Mouse (Mus musculus) cortical plate, adult 2 months (tissue): Measurements from ENCODE around the gene 4933425L06Rik.

Source experiments
- CTCF ChIP-seq: fragments of 200-500 bp; IDR thresholded peaks from 2 replicates; pipeline ENCODE4 v1.5.1; 2011; ENCODE audit warnings: mild to moderate bottlenecking, control low read depth, low read length; ENCODE audit not compliant: insufficient read depth; ENCODE audit errors: extremely low read depth
- POLR2A ChIP-seq: fragments of 200-500 bp; IDR thresholded peaks from 2 replicates; pipeline ENCODE4 v1.6.1; 2011; ENCODE audit warnings: mild to moderate bottlenecking, low read length, control low read depth; ENCODE audit not compliant: insufficient read depth; ENCODE audit errors: extremely low read depth

DNA sequence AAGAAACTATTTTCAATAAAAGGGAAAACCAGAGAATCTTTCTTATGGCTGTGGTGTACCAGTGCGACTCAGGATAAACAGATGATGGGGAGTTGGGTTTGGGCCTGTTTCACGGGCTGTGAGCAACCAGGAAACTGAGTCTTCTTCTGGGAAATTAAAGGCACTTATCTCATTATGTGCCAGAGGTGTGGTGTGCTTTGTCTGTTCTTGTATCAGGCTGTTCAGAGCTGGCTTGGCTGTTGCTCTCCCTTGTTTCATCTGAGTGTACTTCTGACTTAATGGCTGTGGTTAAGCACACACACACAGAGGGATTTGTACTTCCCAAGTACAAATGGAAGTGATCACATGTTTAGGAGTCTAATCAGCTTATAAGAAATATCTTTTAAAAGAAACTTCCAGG is 22.5 kb downstream of the 4933425L06Rik start:
- no peak for TF ChIP-seq POLR2A
- no peak for TF ChIP-seq CTCF
